Mouse (Mus musculus) MEL (cell line): ENCODE measurements around the gene Pigx. TPM values are rescaled to one million over a fixed set of nuclear protein-coding genes. Genes with fewer than 3 reads are reported as not detected.
"Not testable (repeated sequence)": the region's sequence is repeated elsewhere in the genome, so short reads cannot be mapped to it uniquely, and the experiment has no call there.

Experiments
- DNase-seq: peaks from one replicate; pipeline ENCODE4 v3.0.0; 2011; ENCODE audit warnings: low read depth, low spot score
- H3K27ac ChIP-seq: 2 replicates; pipeline ENCODE4 v1.5.1; 2012; ENCODE audit warnings: low read depth, mild to moderate bottlenecking, control low read depth, low read length, moderate library complexity; ENCODE audit not compliant: control insufficient read depth
- H3K27me3 ChIP-seq, 2 experiments: fragments of 150-350 bp in 1 of 2; sonication (generic) in 1 of 2; 2 replicates each; pipeline ENCODE4 v1.6.1; 2012; ENCODE audit warnings: low read length in 2 of 2, mild to moderate bottlenecking in 2 of 2, improper control_type of control experiment in 1 of 2, moderate library complexity in 1 of 2; ENCODE audit not compliant: insufficient read depth in 2 of 2, control insufficient read depth in 1 of 2
- H3K36me3 ChIP-seq, 2 experiments: 2 replicates each; pipeline ENCODE4 v1.6.1; 2012 to 2014; ENCODE audit warnings: low read length in 2 of 2, improper control_type of control experiment in 1 of 2, inconsistent platforms in 1 of 2, mild to moderate bottlenecking in 1 of 2; ENCODE audit not compliant: insufficient read depth in 2 of 2, control insufficient read depth in 1 of 2
- H3K4me1 ChIP-seq, 2 experiments: fragments of 150-350 bp in 1 of 2; sonication (generic) in 1 of 2; 2 replicates each; pipeline ENCODE4 v1.6.1; 2012; ENCODE audit warnings: low read length in 2 of 2, improper control_type of control experiment in 1 of 2, mild to moderate bottlenecking in 1 of 2; ENCODE audit not compliant: insufficient read depth in 2 of 2, control insufficient read depth in 1 of 2
- H3K4me3 ChIP-seq, 2 experiments: fragments of 150-350 bp in 1 of 2; sonication (generic) in 1 of 2; 2 replicates each; pipeline ENCODE4 v1.5.1; 2012; ENCODE audit warnings: low read depth in 2 of 2, low read length in 2 of 2, mild to moderate bottlenecking in 2 of 2, moderate library complexity in 2 of 2, control low read depth in 1 of 2, improper control_type of control experiment in 1 of 2; ENCODE audit not compliant: control insufficient read depth in 1 of 2, insufficient read depth in 1 of 2
- H3K79me2 ChIP-seq: 2 replicates; pipeline ENCODE4 v1.6.1; 2012; ENCODE audit warnings: mild to moderate bottlenecking, low read length, moderate library complexity; ENCODE audit not compliant: control insufficient read depth, poor library complexity, insufficient read depth
- H3K9ac ChIP-seq: 2 replicates; pipeline ENCODE4 v1.6.1; 2012; ENCODE audit warnings: low read depth, mild to moderate bottlenecking, control low read depth, low read length, moderate library complexity; ENCODE audit not compliant: control insufficient read depth, poor library complexity, severe bottlenecking
- H3K9me3 ChIP-seq: fragments of 150-350 bp; sonication (generic); replicated peaks from 2 replicates; pipeline ENCODE4 v1.6.1; 2012; ENCODE audit warnings: mild to moderate bottlenecking, low read length, improper control_type of control experiment, moderate library complexity; ENCODE audit not compliant: insufficient read depth
- BHLHE40 ChIP-seq: IDR thresholded peaks from 2 replicates; pipeline ENCODE4 v1.6.1; 2012; ENCODE audit warnings: low read depth, mild to moderate bottlenecking, inconsistent platforms, low read length, improper control_type of control experiment, borderline replicate concordance
- CTCF ChIP-seq, 3 experiments: IDR thresholded peaks in 2 of 3; conservative IDR thresholded peaks in 1 of 3; 2 replicates each; pipeline ENCODE4 v1.5.1; 2011 to 2012; ENCODE audit warnings: low read length in 3 of 3, low read depth in 2 of 3, mild to moderate bottlenecking in 2 of 3, improper control_type of control experiment in 1 of 3, inconsistent platforms in 1 of 3, mixed read lengths in 1 of 3, moderate library complexity in 1 of 3; ENCODE audit not compliant: control insufficient read depth in 1 of 3, insufficient read depth in 1 of 3, poor library complexity in 1 of 3, severe bottlenecking in 1 of 3
- E2F4 ChIP-seq: IDR thresholded peaks from 2 replicates; pipeline ENCODE4 v1.6.1; 2011; ENCODE audit warnings: low read depth, low read length, improper control_type of control experiment, borderline replicate concordance
- EP300 ChIP-seq, 2 experiments: IDR thresholded peaks; 2 replicates each; pipeline ENCODE4 v1.6.1; 2011; ENCODE audit warnings: improper control_type of control experiment in 2 of 2, low read length in 2 of 2, low read depth in 1 of 2, mild to moderate bottlenecking in 1 of 2
- NELFE ChIP-seq: IDR thresholded peaks from 2 replicates; pipeline ENCODE4 v1.6.1; 2011; ENCODE audit warnings: low read depth, low read length, improper control_type of control experiment
- POLR2A ChIP-seq, 2 experiments: IDR thresholded peaks; 2 replicates each; pipeline ENCODE4 v1.6.1; 2011 to 2012; ENCODE audit warnings: low read length in 2 of 2, mild to moderate bottlenecking in 2 of 2, control low read depth in 1 of 2, improper control_type of control experiment in 1 of 2, low read depth in 1 of 2, moderate library complexity in 1 of 2; ENCODE audit not compliant: control insufficient read depth in 1 of 2, insufficient read depth in 1 of 2, poor library complexity in 1 of 2
- TAL1 ChIP-seq: IDR thresholded peaks from 2 replicates; pipeline ENCODE4 v1.6.1; 2012; ENCODE audit warnings: mild to moderate bottlenecking, inconsistent platforms, low read length, moderate library complexity, mixed read lengths
- TBP ChIP-seq: IDR thresholded peaks from 2 replicates; pipeline ENCODE4 v1.8.0; 2011; ENCODE audit warnings: low read depth, low read length, improper control_type of control experiment
- TCF12 ChIP-seq: IDR thresholded peaks from 2 replicates; pipeline ENCODE4 v1.6.1; 2014; ENCODE audit warnings: low read depth, mild to moderate bottlenecking, inconsistent platforms, low read length, improper control_type of control experiment, moderate library complexity
- USF1 ChIP-seq: IDR thresholded peaks from 2 replicates; pipeline ENCODE4 v1.6.1; 2014; ENCODE audit warnings: low read depth, mild to moderate bottlenecking, inconsistent platforms, low read length, improper control_type of control experiment, moderate library complexity
- USF2 ChIP-seq, 2 experiments: IDR thresholded peaks; 2 replicates each; pipeline ENCODE4 v1.6.1; 2011 to 2012; ENCODE audit warnings: improper control_type of control experiment in 2 of 2, low read length in 2 of 2, borderline replicate concordance in 1 of 2, inconsistent platforms in 1 of 2, low read depth in 1 of 2, mild to moderate bottlenecking in 1 of 2; ENCODE audit not compliant: insufficient read depth in 1 of 2
- ZC3H11A ChIP-seq: IDR thresholded peaks from 2 replicates; pipeline ENCODE4 v1.6.1; 2012; ENCODE audit warnings: low read depth, mild to moderate bottlenecking, inconsistent platforms, low read length, improper control_type of control experiment
- ZMIZ1 ChIP-seq: IDR thresholded peaks from 2 replicates; pipeline ENCODE4 v1.6.1; 2012; ENCODE audit warnings: low read depth, mild to moderate bottlenecking, inconsistent platforms, low read length, improper control_type of control experiment, moderate library complexity
- polyA plus RNA-seq, 2 experiments: library from polyadenylated mRNA; stranded (reverse) in 1 of 2; unstranded in 1 of 2; fragments of >175 nt in 1 of 2; fragments of >200 nt in 1 of 2; gene quantifications; 2 replicates each; pipeline versions ENCODE4 v1.2.1 to v1.2.4; 2012; ENCODE audit warnings: low replicate concordance in 2 of 2, low read depth in 1 of 2; ENCODE audit not compliant: insufficient read length in 2 of 2, insufficient read depth in 1 of 2, missing spikeins in 1 of 2
- total RNA-seq: library from RNA; depleted of rRNA; stranded (reverse); fragments of 300-350 nt; gene quantifications from 2 replicates; pipeline ENCODE4 v1.2.3, GENCODE M21; 2012

Pigx gene
- total and polyA plus RNA-seq, 3 experiments = 22.3 to 29.5 TPM; not detected in 1

DNA sequence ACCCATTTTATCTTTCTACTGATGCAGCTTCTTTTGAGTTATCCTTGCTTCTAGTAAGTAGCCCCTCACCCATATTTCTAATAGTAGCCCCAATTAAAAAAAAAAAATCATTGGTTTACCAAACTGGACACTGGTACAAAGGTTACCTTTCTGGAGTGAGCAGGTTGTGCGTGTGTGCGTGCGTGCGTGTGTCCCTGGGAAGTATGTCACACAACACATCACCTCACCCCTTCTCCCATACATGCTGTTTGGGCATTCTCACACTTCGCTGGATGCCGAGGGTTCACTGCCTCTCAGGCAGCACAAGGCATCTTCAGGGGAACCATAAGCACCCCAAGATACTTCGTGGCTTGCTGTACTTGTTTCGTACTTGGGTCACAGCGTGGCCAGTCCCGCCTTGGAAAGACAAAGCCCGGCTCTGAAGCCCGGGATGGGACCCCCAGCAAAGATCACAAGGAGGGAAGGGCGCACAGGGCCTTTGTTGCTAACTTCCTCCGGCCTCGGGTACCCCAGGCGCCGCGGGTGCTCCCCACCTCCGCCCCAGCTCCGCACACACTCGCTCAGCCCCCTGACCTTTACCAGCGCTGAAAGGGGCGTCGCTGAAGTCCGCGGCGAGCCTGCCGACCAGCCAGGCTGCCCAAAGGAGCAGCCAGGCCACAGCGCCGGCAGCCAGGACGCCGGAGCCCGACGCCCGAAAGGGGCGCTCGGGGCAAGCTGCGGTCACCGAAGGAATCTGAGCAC, 473 bp downstream of the Pigx start:
- no peak for DNase-seq
- Histone ChIP-seq H3K4me1 (no peaks in the 10 kb centered on the region; a peak in 2 of 4 replicates), H3K27me3 (no peaks in the 10 kb centered on the region), H3K9me3 (no peaks in the 10 kb centered on the region), H3K79me2 (peaks cover 6% of the 10 kb centered on the region), H3K27ac (0 out of 2 replicates have a peak overlapping the region, but pooled peaks have one; percentile 22), H3K4me3 (peak overlapping the region; percentile 81 to 87), H3K9ac (peak overlapping the region; percentile 87), H3K36me3 (peaks cover 0 to 9% of the 10 kb centered on the region in 2 experiments; a peak in 2 of 4 replicates)
- TF ChIP-seq TCF12 = 0 out of 2 replicates have a peak, but pooled peaks have one; percentile 7
- TF ChIP-seq USF1 = no peak
- TF ChIP-seq TAL1 = no peak
- TF ChIP-seq BHLHE40 = no peak

GRCm38 (mm10) chr16:32097757-32098156, 1.8 kb downstream of the Pigx start:
- not testable (repeated sequence) for H3K4me1 ChIP-seq, H3K27ac ChIP-seq, H3K4me3 ChIP-seq, DNase-seq, H3K9ac ChIP-seq, H3K27me3 ChIP-seq, H3K36me3 ChIP-seq, H3K9me3 ChIP-seq, H3K79me2 ChIP-seq

DNA sequence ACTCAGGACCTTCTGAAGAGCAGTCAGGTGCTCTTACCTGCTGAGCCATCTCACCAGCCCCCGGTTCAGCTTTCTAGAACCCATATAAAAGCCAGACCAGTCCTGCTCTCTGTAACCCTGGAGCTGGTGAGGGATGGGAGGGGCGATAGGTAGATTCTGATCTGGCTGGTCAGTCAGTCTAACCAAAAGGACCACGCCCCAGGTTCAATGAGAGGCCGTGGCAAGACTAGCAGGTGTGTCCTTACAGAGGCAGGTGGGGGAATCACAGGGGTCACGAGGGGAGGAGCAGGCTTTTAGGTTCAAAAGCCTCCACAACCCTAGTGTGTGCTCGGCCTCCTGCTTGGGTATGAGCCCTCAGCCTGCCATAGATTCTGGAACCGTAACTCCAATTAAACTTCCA, 8.1 kb downstream of the Pigx start:
- Histone ChIP-seq H3K4me3 (no peak overlapping the region), H3K4me1 (no peaks in the 10 kb centered on the region), H3K27ac (no peak overlapping the region), H3K9ac (no peak overlapping the region), H3K79me2 (no peaks in the 10 kb centered on the region), H3K27me3 (no peaks in the 10 kb centered on the region), H3K36me3 (no peaks in the 10 kb centered on the region; a peak in 1 of 4 replicates), H3K9me3 (no peaks in the 10 kb centered on the region)
- DNase-seq = no peak
- TF ChIP-seq TBP = no peak
- TF ChIP-seq CTCF (IDR thresholded peaks at IDR 0.05 in 2 of 3, conservative IDR thresholded peaks at IDR 0.05 in 1 of 3; ENCODE audit: control insufficient read depth in 1 of 3, insufficient read depth in 1 of 3, low read depth in 2 of 3, low read length in 3 of 3, poor library complexity in 1 of 3, severe bottlenecking in 1 of 3) = no peak
- no peak for TF ChIP-seq E2F4
- TF ChIP-seq POLR2A (IDR thresholded peaks at IDR 0.05; ENCODE audit: control insufficient read depth in 1 of 2, insufficient read depth in 1 of 2, low read depth in 1 of 2, low read length in 2 of 2, poor library complexity in 1 of 2) = no peak
- TF ChIP-seq ZMIZ1 = no peak
- no peak for TF ChIP-seq NELFE
- no peak for TF ChIP-seq EP300 (IDR thresholded peaks at IDR 0.05; ENCODE audit: low read depth in 1 of 2, low read length in 2 of 2)
- no peak for TF ChIP-seq USF2 (IDR thresholded peaks at IDR 0.05; ENCODE audit: borderline replicate concordance in 1 of 2, insufficient read depth in 1 of 2, low read depth in 1 of 2, low read length in 2 of 2)
- TF ChIP-seq ZC3H11A = no peak
